Mouse (Mus musculus) olfactory bulb, adult 2 months (tissue): ENCODE data around the gene Atp4a.

Experiments
- CTCF ChIP-seq: fragments of 200-500 bp; IDR thresholded peaks from 2 replicates; pipeline ENCODE4 v1.5.1; 2012; ENCODE audit warnings: low read depth, mild to moderate bottlenecking, low read length, moderate library complexity; ENCODE audit not compliant: insufficient read depth
- POLR2A ChIP-seq: fragments of 200-500 bp; IDR thresholded peaks from 2 replicates; pipeline ENCODE4 v1.6.1; 2012; ENCODE audit warnings: mild to moderate bottlenecking, low read depth, low read length, moderate library complexity; ENCODE audit not compliant: insufficient read depth

DNA sequence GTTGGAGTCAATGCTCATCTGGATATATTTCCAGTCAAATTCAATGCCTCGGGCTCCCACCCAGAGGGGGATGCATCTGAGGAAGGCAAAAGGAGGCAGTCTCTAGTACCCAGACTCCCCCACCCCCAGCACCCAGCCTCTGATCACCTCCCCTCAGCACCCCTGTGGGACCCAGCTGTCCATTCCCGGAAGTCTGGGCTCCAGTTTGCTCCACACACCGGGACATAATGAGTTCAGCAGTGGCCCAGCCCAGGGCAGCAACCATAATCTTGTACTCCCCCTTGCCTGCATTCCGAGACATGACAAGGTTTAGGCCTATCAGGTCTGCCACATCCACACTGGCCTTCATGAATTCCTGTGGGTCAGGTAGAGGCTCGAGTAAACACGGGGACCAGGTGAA is 16.2 kb downstream of the Atp4a start:
- no peak for TF ChIP-seq CTCF
- TF ChIP-seq POLR2A: no peak
